Mouse (Mus musculus) frontal cortex, postnatal 10 days (tissue): ENCODE measurements around the gene Acot12.

Experiments used
- DNase-seq, 2 experiments: peaks; one replicate each; pipeline ENCODE4 v3.0.0; 2022; ENCODE audit warnings: low spot score in 2 of 2, mixed read lengths in 1 of 2

The Acot12 gene

DNA sequence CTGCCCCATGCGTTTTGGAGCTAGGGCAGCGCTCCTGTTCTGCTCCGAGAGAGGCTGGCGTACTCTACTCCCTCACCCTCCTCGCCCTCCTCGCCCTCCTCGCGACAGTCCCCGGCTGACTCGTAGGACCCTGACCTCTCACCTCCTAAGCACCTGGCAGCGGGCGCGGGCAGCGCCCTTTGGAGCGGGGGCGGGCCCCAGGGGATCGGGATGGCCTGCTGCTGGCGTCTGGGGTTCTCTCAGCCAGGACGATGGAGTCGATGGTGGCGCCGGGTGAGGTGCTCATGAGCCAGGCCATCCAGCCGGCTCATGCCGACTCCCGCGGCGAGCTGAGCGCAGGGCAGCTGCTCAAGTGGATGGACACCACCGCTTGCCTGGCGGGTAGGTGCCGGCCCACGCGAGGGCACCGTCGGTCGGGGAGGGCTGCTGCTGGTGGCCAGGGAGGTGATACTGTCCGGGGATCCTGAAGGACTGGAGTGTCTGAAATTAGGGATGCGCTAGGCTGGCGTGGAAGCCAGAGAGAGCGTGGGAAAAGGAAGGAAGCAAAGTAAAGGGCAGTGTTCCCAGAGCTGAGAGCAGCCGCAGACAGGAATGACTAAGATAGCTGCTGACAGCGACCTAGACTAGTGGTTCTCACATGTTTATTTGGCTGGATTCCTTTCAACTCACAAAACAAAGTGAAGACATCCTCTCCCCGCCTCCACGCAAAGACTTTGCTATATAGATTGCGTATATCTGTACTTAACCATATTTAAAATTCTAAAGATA, at the start of gene Acot12:
Gene Acot12, plus strand, starts transcription at position 233 of the 768 bp plus-strand sequence.
- DNase-seq, result no peak

DNA sequence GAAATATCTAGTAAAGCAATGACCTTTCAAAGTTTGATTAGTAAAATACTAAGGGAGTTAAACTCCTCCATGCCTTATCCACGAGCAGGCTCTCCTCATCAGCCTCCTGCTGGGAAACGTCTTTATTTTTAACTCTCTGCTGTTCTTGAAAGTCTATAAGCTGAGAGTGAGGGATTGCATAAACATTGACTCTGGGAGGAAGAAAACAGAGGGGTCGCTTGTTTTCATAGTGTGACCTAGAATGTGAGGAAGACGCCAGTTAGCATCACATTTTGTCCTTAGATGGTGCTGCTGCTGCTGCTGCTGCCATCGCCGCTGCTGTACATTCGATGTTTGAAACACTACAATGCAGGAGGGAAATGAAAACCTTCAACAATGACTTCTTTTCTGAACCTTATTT, 47.7 kb upstream of the Acot12 start:
- no peak for DNase-seq

DNA sequence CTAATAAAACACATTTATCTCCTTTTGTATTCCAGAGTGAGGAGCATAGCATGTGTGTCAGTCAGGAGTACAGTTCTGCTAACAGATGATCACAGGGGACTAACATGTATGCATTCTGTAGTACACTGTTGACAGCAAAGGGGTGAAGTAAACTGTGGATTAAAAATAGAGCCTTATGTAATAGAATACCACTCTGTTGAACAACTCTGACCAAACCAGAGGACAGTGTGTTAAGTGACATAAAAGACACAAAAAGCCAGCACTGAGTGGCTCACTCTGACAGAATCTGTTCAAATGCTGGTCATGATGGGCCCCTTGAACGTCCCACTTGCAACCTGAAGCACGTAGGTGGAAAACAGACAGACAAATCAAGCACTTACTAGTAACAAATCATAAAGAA, 45.9 kb upstream of the Acot12 start:
- DNase-seq, result no peak

DNA sequence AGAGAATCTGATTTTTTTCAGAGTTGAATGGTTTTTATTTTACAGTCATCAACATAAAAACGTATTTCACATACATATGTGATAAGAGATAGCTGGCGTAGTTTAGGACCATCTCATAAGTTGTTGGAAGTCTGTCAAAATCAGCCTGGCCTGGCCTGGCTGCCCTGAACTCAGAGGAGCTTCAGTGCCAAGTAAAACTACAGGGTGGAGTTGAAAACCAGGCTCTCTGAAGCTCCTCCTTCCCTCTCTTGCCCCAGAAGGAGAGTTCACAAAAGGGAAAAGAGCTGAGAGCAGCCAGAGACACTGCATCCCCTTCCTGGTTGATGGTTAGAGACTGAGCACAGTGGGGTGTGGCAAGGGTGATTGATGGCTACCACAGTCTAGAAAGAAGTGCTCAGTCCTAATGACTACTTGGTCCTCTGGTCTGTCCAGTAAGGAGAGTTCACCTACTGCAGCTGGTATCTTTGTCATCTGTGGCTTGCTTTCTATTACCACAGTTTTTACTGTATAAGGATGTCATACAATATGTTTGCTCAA, 45.1 kb upstream of the Acot12 start:
- no peak for DNase-seq

DNA sequence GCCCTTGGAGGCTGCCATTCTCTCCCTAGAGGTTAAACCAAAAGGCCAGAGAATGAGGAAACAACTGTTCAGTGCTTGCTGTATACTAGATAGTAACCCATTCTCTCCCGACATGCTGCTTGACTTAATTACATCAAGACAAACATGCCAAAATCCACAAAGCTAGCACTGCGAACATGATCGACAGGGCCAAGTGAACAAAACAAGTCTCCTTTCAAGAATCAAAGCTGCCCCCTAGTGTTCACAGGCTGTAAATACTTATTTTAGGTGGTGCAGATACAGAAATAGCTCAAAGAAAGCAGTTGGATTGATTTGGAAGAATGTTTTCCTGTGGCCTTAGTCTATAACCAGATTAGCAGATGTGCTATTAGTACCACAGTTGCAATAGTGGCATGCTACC, 44.3 kb upstream of the Acot12 start:
- DNase-seq, result no peak

DNA sequence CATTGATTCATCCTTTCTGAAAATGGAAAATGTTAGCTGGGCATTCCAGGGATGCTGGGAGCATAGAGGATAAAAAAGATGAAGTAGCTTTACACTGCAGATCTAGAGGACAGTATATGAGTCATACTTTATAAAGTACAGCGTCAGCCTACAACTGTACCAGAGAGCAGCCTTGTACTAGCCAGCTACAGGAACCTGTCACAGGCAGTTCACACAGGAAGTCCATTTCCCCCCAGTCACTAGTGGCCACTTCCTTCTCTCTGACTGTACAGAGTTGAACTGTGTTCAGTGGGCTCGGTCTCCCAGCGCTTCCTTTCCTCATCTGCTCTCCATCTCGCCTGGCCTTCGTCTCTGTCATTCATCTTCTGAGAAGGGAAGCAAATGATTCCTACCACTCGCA, 39.0 kb upstream of the Acot12 start:
- no peak for DNase-seq

DNA sequence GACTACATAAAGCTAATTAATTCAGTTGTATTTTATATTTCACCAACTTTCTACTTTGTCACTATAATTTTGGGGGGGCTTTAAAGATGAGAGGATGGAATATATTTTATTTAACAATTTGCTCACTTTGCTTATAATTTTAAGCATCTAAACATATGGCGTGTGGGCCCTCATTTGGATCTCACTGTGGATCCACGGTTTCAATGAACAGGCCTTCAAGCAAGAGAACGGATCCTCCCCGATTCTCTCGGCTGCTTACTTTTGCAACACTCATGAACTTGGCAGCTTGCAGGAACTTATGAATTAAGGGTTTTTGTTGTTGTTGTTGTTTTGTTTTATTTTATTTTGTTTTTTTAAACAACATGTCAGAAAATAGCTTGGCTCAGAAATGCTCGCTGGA, 21.8 kb upstream of the Acot12 start:
- no peak for DNase-seq

DNA sequence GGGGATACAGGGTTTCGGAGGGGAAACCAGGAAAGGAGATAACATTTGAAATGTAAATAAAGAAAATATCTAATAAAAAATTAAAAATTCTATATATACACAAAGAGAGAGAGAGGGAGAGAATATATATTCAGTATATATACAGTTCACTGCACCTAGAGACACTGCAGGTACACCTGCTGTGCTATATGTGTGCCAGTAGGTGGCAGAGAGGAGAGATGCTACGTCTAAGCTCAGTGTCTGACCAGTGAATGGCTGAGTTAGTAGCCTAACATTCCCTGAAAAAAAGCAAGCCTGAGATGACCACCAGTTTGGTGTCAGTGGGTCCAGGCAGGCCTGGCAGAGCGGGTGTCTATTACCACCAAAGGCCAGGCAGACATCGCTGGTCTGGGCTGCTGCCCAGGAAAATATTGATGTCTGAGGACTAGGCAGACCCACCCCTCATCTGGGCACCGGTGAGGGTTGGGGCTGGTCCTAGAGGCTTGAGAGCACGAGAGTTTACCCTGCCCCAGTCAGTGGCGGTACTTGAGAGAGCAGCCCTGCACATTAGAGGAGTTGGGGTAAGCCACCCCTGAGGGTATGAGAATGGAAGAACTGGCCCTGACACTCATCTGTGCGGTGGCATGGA, 18.1 kb upstream of the Acot12 start:
- no peak for DNase-seq

DNA sequence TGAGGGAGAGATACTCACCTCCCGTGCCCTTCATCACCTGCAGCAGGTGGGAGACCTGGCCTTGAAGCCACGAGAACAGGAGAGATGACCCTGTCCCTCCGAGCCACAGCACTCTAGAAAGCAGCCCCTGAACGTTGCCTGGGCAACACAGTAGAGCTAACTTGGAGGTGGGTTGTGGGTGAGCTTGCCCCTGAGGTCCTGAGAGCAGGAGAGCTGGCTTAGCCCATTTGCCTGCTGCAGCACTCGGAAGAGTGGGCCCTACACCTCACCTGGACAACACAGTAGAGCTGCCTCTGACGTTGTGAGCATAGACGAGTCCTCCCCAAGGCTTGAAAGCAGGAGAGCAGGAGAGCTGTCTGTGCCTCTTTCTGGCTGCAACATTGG, 17.6 kb upstream of the Acot12 start:
- no peak for DNase-seq

DNA sequence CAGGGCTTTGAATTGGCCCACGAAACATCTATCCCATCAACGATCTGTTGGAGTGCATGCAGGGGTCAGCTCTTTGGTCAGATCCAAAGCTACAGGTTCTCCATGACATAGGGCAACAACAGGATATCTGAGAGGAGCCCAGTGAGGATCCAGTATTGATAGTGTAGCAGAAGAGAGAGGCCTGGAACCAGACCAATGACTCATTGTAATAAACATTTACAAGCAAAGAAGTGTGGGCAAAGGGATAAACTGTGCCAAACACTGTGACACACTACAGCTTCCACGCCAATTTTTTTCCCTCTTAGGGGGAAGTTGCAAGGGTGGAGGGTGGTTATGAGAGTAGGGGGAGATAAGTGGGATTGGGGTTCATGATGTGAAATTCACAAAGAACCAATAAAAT, 17.1 kb upstream of the Acot12 start:
- no peak for DNase-seq

DNA sequence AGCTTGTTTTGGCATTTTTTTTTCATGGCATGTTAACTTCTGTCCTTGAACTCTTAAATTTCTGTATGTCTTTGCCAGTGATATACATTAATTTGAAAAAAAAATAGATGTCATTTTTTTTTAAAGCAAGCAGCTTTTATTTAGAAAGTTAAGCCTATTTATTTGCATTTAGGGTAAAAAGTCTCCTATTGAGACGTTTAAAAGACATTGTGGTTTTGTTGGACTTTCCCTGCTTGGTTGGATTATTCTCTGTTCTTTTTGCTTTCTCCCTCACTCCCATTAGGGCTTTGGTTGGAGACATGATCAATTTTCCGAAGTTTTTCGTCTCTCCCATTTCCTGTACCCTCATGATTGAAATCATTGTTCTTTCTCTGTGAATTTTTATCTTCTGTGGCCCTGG, 16.2 kb upstream of the Acot12 start:
- no peak for DNase-seq

DNA sequence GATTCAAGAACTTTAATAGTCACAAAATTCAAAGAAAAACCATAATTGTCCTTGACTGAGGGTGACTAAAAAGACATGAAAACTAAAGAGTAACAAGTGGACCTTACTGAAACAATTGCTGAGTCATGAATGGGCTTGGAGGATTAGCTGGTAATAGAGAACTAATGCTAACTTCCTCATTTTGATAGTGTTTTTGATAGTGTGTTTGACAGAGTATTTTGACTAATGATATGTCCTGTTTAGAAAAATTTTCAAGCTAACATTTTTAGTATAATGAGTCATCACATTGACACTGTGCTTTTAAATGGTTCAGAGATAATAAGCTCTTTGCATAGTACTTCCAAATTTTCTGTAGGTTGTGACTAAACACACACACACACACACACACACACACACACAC, 13.4 kb upstream of the Acot12 start:
- no peak for DNase-seq

DNA sequence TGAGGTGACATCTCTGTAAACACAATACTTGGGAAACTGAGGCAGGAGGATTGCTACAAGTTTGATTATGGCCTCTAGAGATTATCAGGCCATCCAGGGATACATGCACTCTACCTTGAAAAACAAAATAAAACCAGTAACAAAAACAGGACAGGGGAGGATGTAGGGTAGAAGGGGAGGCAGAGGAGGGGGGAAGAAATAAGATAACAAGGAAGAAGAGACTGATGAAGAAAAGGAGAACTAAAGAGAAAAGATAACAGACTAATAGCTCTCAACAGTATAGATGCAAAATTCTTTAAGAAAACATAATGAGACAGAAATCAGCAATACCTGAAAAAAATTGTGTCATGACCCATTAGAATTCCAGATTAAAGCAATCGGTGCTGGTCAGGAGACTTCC, 4.1 kb upstream of the Acot12 start:
- DNase-seq, result no peak

DNA sequence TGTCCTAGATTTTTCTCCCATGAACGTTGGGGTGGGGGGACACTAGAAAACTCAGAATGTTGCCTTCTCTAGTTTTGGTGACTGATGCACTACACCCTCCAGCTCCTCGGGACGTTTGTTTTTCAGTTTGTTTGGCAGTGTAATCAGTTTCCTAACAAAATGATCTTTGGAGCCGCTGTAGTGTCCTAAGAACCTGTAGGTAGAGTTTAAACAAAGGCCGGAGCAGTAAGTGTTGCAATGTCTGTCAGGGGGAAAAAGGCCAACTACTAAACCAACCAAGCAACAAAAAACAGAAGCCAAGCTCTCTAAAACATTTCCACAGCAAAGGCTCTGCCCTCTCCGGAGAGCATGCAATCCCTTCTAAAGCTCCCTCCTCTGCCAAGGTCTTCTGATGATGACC, 461 bp upstream of the Acot12 start:
- no peak for DNase-seq

DNA sequence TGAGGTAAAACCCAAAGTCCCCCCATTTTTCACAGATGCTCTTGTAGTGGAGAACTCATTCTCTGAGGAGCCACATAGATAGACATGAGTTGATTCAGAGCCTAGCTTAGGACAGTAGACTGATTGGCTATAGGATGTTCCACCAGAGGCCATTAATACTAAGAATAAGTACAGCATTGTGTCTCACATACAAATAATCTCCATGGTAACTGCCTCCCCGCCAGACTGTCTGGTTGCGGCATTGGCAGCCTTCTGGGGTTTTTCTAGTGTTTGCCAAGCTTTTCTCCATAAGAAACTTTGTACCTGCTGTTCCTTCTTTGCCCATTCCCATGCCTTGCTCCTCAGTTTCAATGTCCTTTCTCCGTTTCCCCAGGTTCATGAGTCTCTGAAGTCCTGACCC, 1.9 kb downstream of the Acot12 start:
- no peak for DNase-seq

DNA sequence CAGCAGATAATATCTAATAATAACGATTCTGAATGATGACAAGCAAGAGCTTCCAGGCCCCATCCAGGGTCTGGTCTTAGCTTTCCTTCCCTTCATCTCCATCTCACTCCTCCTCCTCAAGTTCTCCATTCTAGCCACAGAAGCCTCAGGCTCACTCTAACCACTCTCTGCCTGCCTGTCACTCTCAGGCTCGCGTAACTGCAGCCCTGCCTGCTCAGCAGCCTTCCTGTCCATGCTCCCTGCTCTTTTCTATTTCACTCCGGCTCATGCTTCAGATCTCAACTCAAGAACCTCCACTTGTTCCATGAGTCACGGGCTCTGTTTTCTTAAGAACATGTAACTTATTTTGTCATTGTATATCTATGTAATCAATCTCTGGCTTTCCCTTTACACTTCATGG, 5.2 kb downstream of the Acot12 start:
- no peak for DNase-seq

DNA sequence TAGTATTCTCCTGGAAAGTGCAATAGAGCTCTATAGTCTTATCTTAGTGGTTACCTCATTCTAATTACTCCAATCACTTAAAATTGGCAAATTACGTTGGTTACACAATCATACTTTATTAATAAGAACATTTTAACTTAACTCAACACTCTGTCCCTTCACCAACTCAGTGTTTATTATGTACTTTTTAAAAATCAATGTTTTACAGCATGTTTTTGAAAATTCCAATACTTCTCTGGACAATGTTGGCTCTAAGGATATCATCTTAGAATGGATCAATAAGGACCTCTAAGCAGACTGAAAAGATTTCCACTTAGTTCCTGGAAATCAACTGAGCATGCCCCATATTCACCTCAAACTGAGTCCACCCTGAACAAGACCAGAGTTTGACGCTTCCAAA, 7.1 kb downstream of the Acot12 start:
- no peak for DNase-seq

DNA sequence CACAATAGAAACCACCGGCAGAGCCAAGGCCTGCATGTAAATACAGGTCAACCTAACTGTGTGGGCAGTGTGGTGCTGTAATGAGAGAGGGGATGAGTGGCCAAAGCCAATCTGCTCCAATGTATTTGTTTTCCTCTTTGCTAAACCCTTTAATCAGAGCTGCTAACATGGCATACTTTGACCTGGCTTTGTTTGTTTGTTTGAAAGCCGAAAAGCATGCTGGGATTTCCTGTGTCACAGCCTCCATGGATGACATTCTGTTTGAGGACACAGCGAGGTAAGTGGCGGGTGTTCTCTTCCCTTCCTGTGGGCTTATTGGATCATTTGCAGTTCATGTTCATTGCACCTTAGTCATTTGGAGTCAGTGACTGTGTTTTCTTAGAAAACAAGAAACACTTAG, 8.7 kb downstream of the Acot12 start:
- no peak for DNase-seq

DNA sequence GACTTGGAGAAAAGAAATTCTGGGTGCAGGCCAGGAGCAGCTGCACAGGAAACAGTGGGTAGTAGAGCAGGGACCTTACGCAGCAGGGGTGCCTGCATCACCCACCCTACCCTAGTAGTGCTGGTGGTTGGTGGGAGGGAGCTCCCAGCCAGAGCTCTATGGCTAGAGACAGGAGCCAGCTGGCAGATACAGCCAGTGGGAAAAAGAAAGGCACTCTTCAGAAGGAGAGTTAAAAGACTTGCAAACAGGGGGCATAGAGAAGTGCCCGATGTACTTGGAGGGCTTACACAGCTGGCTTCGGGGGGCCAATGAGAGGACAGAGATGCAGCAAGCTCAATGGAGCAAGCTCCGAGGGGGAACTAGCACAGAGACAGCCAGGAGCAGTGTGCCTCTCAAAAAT, 12.4 kb downstream of the Acot12 start:
- DNase-seq, result no peak

DNA sequence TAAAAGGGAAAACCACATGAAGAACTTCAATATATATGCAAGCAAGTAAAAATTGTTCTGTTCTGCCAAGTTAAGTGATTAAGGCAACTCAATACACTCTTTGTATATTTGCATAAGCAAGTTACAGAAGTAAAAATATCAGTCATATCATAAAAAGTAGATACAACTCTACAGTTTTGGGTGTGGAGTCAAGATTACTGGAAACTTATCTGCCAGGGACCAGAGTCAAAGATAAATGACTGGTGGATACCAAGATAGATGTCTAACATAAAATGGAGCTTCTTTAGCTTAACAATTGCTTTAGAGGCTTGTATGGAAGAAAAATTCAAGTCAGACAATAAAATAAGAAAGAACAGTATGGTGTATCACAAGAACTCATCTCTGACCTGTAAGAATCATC, 13.4 kb downstream of the Acot12 start:
- DNase-seq, result no peak

DNA sequence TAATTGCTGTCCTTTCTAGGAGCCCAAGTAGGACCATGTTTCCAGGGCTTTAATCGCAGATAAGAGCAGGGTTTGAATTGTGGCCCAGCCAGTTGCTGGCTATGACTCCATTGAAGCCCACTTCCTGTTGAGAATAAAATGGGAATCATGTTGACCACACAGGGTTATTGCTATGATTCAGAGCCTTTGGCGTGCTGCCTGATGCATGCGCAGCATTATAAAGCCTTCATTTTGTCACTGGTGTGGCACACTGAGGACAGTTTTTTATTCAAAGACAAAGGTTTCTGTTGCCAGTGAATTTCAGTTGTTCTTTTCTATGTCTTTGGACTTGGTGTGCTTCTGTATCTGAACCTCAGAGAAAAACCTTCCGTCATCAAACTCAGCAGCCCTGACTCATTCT, 14.9 kb downstream of the Acot12 start:
- DNase-seq, result no peak

DNA sequence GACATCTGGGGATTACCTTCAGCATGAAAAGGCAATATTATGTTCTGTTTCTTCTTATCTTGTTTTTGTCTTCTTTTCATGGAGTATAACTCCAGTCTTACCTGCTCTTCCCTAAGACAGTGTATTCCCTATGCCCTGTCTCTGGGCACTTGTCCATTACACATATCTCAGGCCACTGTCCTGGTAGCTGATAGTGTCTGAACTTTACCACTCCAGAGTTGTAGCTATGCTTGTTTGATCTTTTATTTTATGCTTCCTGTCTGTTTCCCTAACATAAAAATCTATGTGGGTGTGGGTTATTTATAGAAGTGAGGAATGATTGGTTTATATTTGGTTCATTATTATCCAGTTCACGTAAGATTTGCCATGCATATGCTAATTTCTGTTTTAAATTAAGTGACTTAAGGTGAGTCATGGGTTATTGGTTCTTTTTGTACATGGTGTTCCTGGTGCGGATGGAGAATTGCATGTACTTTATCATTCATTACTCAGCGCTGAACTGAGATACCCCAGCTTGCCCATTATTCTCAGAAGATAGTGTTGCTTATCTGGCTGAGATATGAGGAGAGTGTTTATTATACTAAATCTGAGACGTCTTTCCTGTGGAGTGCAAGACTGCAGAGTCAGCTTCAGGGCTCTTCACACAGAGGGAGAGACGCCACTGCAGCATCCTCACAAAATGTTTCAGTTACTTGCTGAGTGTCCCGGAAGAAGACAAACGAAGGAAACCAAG, 17.2 kb downstream of the Acot12 start:
- DNase-seq, result no peak

DNA sequence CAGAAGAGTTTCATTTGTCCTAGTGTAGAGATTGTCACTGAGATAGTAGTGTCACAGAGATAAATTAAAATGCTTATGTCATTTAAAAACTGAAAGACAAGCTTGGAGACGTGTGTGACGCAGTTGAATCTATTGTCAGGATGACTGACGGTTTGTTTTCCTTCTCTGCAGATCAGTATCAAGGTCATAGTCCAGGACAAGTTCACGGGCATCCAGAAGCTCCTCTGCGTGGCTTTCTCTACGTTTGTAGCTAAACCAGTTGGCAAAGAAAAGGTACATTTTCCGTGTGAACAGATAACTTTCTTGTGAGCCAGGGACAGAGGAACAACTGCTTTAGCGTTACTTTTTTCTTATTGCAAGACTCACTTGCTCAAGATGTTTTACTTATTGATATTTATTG, 18.5 kb downstream of the Acot12 start:
- DNase-seq, result no peak
